Mouse (Mus musculus) left cerebral cortex, postnatal 36 days (tissue): Measurements from ENCODE around the gene Gm43302. TPM values are rescaled to one million over a fixed set of nuclear protein-coding genes. Genes with fewer than 3 reads are reported as not detected.
"Not testable (repeated sequence)": the region's sequence is repeated elsewhere in the genome, so short reads cannot be mapped to it uniquely, and the experiment has no call there.

ENCODE experiments used
- DNase-seq, 2 experiments: peaks; one replicate each; pipeline ENCODE4 v3.0.0; 2021 to 2022; ENCODE audit warnings: low spot score in 2 of 2, mixed read lengths in 1 of 2
- intact Hi-C: fragments of 180-260 bp; cut with DNase I; formaldehyde crosslinking; loops from one replicate; pipeline ENCODE4 v1.15.1; 2025
- total RNA-seq, 2 experiments: library from RNA; stranded (reverse); gene quantifications; 2 replicates each; pipeline ENCODE4 v1.2.3; 2021

The Gm43302 gene
- total RNA-seq, 2 experiments from 2014 or later = not detected

GRCm38 (mm10) chr5:105208957-105209356, 84.5 kb downstream of the Gm43302 start:
- intact Hi-C loops, DNase-seq: not testable (repeated sequence)

GRCm38 (mm10) chr5:105200791-105201355, 92.6 kb downstream of the Gm43302 start:
- intact Hi-C loops = loop anchor here (1.0 kb wide), 1 partner anchor 19 kb away; no protein-coding TSS in a partner anchor
- DNase-seq = not testable (repeated sequence)

GRCm38 (mm10) chr5:105199149-105199548, 94.3 kb downstream of the Gm43302 start:
- intact Hi-C loops, DNase-seq: not testable (repeated sequence)

GRCm38 (mm10) chr5:105197915-105198560, 95.5 kb downstream of the Gm43302 start:
- DNase-seq, intact Hi-C loops: not testable (repeated sequence)

- intact Hi-C loops, DNase-seq: not testable (repeated sequence)
Observed at GRCm38 (mm10) chr5:105196308-105196707, 97.2 kb downstream of the Gm43302 start.

GRCm38 (mm10) chr5:105192536-105192935, 101.0 kb downstream of the Gm43302 start:
- intact Hi-C loops, DNase-seq: not testable (repeated sequence)

- intact Hi-C loops = no loop called here
- no peak for DNase-seq
Observed at GRCm38 (mm10) chr5:105181446-105181845, 112.0 kb downstream of the Gm43302 start.

Other genes starting within 250 kb of the Gm43302 start
- 1 to 10 TPM; 2.8 to 2.9 TPM for gene Gbp9, start 154.2 kb downstream of the Gm43302 start, total RNA-seq
- gene Gbp8, start 154.2 kb downstream of the Gm43302 start, total RNA-seq = under 1 TPM in 1 of 2 experiments, not detected in 1; 0.20 TPM
- gene Gbp4, start 154.1 kb downstream of the Gm43302 start, total RNA-seq = 1 to 10 TPM; 1.1 to 2.2 TPM
- not detected for gene Gbp10, start 54.2 kb downstream of the Gm43302 start, total RNA-seq
- gene Gbp6, start within 50 bp of the Gm43302 start, total RNA-seq = under 1 TPM; 0.67 to 0.93 TPM
- gene Lrrc8b, start 122.1 kb upstream of the Gm43302 start, total RNA-seq = 100 to 1,000 TPM in 1 of 2 experiments, 10 to 100 TPM in 1; 87.4 to 102 TPM
- 10 to 100 TPM; 33.4 to 34.7 TPM for gene Lrrc8c, start 225.7 kb upstream of the Gm43302 start, total RNA-seq